Mouse (Mus musculus): Measurements from ENCODE around the gene Gm20498. TPM values are rescaled to one million over a fixed set of nuclear protein-coding genes. Genes with fewer than 3 reads are reported as not detected.
"Not testable (repeated sequence)": the region's sequence is repeated elsewhere in the genome, so short reads cannot be mapped to it uniquely, and the experiment has no call there.

Gene Gm20498
- total RNA-seq (2021) (10 to 100 TPM; 25.9 to 40.9 TPM), polyA plus RNA-seq (2012; rRNA removed) (2.4 and 5.1 TPM in 2 replicates)
- long read RNA-seq, partial matches to known transcripts: 0 of 7 reads
- long read RNA-seq, other reads (novel, unspliced or antisense): 6 of 7 reads

DNA sequence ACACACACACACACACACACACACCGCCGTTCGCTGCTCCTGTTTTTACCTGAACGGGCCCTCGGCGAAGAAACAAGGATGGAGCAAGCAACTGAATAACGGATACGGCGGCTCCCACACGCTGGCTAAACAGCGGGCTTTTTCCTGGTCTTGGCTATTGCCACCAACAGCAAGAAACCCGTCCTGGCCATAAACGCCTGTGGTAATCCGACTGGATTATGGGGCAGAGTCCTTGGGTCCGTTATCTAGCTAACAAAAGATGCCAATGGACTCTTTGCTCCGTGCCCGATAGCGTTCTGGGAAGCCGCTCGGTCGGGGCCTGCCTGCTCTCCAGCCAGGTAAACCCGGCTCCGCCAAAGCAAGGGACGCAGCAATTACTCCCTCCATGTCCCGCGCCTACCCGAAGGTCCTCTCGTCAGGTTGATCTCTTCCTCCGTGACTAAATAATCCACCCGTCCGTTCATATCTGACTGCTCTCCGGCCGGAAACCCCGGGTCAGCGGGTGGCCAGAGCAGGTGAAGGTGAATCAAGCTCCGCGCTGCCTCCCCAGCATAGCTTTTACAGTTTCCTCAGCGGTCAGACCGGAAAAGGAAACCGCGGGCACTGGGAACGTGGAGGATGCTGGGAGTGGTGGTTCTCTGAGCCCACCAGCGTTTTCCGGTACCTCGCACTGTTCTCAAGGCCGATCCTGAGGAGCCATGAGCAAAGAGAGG, at the start of gene Gm20498, which contains the start of gene Synj2bp:
TSS of gene Gm20498 (minus strand) at position 590 of the 713 bp plus-strand sequence.
TSS of gene Synj2bp (minus strand) at position 596 of the 713 bp plus-strand sequence.
- peak; percentile 91 for DNase-seq

DNA sequence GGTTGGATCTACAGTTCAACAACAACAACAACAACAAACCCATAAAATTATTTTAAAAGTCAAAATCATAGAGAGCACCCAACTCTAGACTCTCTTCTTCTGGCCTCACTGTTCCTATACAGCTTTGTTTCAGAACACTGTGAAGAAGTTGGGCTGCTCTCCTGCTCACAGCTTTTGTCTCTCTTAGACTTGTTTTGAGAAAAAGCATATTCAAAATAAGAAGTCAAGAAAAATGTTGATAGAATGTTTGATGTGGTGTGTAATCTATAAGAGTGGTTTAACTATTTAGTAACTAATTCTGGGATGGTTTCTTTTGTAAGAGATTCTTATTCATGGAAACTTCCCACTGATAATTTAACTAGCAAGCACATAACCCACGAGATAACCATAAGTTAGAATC, 35.7 kb upstream of the Gm20498 start, which contains the start of gene Adam21:
TSS of gene Adam21 (minus strand) at position 101 of the 400 bp plus-strand sequence.
- DNase-seq: no peak

DNA sequence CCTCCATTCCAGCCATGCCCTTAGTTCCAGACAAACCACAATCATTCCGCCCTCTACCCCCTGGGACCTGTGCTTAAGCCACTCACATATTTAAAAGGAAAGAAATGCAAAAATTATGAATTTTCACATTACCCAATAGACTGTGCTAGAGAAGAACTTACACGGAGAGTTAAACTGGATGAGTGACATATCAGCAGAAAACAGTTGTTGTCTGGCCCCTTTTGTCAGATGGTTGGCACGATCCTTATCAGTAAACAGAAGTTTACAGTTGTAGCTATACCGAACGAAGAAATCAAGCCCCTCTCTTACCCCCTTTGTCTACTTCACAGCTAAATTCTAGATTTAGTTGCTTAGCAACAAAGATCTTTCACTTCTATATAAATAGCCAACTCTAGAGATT, 35.2 kb upstream of the Gm20498 start:
- no peak for DNase-seq

DNA sequence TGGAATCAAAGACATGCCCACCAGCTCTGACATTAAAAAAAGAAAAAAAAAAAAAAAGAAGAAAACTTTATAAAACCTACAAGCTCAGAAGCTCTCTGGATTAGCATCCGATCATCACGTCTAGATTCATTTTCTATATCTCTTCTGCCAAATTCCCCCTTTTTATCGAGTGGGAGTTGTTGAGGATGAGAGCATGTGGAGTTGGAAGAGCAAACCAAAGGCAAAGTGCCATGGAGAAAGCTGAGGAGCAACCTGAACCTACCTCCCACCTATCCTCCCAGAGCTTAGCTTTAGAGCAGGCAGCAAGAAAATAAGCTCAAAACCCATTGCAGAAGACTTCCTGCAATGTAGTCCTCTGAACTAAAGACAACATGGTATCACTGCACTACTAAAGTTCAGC, 31.5 kb upstream of the Gm20498 start:
- DNase-seq: no peak

DNA sequence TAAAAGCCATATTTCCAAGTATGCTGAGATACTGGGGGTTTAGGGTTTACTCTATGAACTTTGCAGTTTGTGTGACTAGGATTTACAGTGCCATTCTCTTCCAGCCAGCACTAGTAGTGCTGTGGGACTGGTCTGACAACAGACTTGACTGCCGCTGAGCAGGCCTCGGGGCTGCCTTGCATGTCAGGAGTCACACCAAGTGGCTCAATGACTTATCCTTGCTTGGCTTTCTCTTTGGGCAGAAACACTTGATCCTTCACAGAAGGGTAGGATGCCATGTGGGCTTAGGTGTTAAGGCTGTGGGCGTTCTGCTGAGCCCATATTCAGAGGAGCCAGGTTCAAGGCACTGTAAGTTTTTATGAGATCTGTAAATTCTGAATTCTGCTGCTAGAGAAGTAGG, 16.6 kb upstream of the Gm20498 start:
- no peak for DNase-seq

DNA sequence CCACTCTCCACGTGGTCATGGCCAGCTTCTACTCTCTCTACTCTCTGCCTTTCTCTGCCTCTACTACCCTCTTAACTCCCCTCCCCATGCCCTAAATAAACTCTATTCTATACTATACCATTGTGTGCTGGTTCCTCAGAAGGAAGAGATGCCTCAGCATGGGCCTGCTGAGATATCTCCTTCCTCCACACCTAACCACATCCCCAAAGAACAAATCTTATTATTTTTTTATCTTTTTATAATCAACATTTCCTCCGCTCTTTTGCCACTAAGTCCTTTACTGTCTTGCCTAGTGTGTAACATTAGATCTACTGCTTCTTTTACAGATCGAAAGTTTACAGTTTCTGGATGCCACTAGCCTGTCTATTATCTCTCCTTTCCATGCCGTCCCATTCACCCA, 14.5 kb upstream of the Gm20498 start:
- no peak for DNase-seq

DNA sequence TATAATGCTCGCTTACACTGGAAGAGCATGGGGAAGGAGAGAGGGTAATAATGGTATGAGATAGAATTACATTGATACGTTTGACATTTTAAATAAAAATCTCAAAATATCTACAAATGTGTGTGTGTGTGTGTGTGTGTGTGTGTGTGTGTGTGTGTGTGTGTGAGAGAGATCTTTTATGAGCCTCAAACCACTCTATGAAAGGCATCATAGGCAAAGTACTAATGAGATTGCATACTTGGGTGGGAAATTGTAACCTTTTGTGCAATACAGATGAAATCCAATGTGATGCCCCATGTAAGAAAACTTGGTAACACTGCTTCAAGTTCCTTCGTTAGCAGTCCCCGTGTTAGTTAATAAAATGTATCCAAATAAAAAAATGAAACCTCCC, 319 bp upstream of the Gm20498 start:
- DNase-seq: no peak

DNA sequence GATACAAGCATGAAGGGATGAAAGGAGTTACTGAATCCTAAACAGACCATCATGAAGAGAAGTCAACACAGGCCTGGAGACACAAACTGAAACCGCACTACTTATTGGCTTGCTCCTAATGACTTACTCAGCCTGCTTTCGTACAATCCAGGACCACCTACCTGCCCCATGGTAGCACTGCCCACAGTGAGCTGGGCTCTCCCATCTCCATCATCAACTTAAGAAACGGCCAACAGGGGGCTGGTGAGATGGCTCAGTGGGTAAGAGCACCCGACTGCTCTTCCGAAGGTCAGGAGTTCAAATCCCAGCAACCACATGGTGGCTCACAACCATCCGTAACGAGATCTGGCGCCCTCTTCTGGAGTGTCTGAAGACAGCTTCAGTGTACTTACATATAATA, 2.1 kb downstream of the Gm20498 start:
- DNase-seq: not testable (repeated sequence)

DNA sequence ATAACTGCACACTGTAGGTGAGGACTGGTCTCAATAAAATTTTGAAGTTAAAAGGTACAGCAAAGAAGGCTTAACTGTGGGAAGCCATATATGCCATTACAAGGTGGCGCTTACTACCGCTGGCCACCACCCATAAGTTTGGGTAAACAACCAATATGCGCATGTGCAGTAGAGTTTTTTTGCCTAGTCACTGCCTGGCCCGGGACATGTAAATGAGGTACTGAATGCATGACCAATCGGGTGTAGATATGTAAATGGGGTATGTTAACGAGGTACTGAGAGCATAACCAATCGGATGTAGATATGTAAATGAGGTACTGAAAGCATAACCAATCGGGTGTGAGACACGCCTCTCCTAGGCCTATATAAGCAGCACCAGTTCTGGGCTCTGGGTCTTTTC, 35.8 kb downstream of the Gm20498 start:
- DNase-seq: not testable (repeated sequence)

DNA sequence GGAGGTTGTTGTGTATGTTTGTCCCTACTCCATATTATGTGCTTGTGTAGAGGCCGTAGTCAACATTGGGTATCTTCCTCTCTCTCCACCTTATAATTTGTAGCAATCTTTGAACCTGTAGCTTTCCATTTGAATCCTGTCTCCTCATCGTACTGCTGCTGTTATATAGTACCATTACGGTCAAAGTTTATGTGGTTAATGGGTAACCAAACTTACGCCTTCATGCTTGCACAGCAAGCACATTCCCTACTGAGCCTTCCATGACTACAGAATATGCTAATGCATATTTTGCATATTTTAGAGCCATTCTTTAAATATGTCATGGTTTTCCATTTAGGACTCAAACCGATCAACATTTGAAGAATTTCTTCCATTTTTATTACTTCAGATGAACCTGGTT, 42.2 kb downstream of the Gm20498 start:
- DNase-seq: no peak

DNA sequence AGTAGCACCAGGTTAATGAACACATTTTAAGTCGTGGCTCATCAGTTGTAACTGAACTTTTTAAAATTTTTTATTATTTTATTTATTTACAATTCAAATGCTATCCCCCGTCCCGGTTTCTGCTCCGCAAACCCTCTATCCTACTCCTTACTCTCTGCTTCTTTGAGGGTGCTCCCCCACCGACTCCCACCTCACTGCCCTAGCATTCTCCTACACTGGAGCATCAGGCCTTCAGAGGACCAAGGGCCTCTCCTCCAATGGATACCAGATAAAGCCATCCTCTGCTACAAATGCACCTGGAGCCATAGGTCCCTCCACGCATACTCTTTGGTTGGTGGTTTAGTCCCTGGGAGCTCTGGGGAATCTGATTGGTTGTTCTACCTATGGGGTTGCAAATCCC, 47.4 kb downstream of the Gm20498 start:
- DNase-seq: no peak

DNA sequence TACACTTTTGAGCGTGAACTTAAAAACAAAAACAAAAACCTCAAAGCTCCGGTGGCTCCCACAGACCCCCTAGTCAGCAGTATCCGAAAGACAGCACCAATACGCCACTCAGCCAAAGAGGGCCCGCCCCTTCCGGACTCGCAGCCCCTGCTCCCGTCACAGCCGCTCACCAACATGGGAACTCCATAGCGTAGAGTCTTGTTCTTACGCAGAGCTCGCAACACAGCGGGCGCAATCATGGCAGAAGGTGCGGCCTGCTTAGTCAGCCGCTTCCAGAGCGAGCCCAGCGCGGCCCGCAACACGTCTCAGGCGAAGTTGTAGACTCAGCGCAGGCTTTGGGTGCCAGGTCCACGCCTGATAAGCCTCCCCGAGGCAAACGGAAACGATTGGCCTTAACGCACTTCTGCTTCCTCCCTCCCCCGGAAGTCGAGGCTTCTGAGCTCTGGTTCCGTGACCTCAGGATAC, 47.9 kb downstream of the Gm20498 start, which contains the start of gene Cox16:
TSS of gene Cox16 (minus strand) at position 401 of the 465 bp plus-strand sequence.
- peak; percentile 94 for DNase-seq

DNA sequence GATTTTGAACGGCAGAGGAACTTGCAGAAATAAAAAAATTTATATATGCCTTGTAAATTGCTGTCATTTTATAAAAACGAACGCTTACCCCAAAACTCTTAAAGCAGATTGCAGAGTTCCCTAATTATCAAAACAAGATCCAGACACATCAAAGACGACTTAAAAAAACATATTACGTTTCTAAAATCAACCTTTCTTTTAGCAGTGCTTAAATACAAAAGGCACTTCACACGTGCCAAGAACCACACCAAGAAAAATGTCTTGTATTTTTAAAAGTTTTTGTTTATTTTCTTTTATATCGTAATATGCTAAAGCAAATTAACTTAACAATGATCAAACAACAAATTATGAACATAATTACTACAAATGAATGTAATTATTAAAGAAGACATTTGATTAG, 48.5 kb downstream of the Gm20498 start:
- no peak for DNase-seq

DNA sequence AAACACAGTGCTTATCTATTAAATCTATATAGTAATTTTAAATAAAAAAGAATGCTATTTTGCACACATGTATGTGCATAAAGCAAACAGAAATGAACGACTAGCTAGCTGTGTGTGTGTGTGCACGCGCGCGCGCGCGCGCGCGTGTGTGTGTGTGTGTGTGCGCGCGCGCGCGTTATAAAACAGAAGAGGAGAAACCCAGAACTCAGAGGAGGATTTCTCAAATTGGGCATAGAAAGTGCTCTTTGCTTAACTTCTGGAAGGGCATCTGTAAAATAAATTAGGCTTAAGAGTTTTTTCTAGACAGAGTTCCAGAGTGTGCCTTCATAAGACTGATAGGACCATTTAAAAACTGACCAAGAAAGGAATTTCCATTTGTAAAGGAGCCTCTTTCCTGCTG, 49.0 kb downstream of the Gm20498 start:
- no peak for DNase-seq

DNA sequence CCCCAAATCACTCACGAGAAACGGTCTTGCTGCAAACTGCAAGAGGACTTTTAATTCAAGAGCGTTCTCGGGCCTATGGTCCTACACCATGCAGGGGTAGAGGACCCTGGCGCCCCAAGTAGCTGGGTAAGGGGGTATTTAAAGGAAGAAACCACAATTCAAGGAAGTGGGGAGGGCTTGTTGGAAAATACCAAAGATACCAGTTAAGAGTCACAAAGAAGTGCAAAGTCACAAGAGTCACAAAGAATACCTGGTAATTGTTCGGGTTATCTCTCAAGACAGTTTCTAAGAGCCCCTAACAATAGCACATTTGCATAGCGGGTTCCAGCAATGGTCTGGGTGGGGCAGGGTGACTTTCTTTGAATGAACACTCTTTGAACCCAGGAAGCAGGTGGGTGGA, 73.7 kb downstream of the Gm20498 start:
- not testable (repeated sequence) for DNase-seq

DNA sequence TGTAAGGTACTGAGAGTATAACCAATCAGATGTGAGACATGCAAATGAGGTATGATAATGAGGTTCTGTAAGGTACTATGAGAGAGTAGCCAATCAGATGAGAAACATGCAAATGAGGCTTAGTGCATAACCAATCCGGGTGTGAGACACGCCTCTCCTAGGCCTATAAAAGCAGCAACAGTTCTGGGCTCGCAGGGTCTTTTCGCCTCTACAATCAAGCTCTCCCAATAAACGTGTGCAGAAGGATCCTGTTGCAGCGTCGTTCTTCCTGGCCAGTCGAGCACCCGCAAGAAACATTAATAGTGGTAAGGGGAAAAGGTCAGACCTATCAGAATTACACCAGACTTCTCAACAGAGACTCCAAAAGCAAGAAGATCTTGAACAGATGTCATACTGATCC, 93.7 kb downstream of the Gm20498 start:
- DNase-seq: not testable (repeated sequence)

DNA sequence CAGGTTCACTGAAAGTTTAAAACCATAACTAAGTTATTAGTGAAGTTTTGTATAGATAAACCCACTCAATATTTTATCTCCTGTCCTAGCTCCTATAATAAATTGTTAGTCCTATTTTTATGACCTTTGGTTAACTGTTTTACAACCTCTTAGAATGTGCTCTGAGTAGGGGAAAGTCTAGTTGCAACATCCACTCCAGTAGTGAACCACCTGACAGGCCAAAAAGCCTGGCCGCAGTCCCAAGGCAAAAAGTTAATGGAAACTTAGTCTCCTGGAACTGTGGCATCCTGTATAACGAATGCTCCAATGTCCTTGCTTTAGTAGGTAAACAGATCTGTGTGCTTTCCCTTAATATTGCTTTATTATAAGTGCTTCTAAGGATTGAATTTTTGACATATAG, 97.9 kb downstream of the Gm20498 start:
- peak; percentile 21 for DNase-seq

DNA sequence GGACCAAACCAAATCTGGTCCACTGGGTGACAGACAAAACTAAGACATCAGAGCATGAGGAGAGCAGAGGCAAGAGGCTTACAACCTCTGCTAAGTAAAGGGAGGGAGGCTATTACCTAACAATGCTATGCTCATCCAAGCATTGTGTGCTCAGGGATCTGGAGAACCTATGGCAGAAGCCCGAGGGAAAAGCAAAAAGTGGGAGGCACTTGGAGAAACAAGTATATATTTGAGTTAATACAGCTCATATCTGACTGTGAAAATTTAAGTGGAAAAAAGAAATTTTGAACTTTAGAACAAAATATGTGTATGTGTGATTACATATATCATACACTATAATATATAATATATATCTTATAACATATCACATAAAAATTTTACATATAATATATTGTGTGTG, 110.9 kb downstream of the Gm20498 start, which contains the start of gene Adam4:
TSS of gene Adam4 (minus strand) at position 101 of the 400 bp plus-strand sequence.
- DNase-seq: no peak

DNA sequence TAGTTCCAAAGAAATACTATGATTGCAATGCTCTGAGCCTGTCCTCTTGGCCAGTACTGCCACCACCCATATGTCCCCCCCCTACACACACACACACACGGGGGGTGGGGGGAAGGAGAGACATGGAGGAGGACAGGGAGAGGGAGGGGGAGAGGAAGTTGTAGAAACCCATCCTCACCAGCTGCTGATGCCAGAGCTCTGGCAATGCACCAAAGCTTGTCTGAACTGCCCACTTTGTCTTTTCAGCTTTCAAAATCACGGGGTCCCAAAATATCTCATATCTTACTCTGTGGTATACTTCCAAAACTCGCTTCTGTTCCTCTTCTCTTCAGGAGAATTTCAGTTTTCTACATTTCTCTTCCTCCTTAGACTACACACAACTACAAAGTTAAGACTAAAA, 119.5 kb downstream of the Gm20498 start:
- no peak for DNase-seq

DNA sequence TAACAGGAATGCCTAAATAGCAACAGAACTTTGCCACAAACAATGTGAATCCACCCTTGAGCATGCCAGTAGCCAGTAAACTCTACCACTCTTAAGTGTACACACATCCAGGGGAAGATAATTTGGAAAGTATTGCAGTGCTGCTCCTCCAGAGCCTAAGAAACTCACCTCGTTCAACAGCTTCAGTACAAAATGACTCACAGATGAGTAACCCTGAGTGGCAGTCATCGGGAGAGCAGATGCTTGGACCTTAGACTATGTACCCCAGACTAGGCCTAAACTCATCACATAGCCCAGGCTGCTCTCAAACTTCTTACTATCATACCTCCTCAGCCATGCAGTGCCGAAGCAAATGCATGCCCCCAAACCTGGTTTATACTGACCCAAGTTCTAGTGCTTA, 123.7 kb downstream of the Gm20498 start:
- no peak for DNase-seq

DNA sequence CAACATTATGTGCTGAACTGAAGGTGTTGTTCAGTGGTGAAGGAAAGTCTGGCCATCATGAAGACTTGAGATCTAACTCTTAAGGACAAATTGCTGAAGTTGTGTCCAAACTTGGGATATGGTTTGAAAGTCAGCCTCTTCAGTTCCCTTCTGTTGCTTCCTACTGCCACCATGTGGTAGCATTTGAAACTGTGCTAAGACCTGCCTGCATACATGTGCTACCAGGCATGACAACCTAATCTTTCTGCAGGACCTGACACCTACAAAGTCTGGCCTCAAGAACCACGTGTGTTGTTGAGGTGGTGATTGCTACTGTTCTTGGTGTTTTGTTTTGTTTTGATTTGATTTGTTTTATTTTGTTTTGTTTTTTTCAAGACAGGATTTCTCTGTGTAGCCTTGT, 130.5 kb downstream of the Gm20498 start:
- DNase-seq: peak; percentile 67

DNA sequence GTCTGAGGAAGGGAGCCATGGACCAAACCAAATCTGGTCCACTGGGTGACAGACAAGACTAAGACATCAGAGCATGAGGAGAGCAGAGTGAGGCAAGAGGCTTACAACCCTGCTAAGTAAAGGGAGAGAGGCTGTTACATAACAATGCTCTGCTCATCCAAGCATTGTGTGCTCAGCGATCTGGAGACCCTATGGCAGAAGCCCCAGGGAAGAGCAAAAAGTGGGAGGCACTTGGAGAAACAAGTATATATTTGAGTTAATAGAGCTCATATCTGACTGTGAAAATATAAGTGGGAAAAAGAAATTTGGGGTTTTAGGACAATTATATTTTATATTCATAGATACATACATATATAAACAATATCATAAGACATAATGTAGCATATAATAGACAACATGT, 153.3 kb downstream of the Gm20498 start, which contains the start of gene Gm4787:
TSS of gene Gm4787 (minus strand) at position 101 of the 400 bp plus-strand sequence.
- DNase-seq: not testable (repeated sequence)

DNA sequence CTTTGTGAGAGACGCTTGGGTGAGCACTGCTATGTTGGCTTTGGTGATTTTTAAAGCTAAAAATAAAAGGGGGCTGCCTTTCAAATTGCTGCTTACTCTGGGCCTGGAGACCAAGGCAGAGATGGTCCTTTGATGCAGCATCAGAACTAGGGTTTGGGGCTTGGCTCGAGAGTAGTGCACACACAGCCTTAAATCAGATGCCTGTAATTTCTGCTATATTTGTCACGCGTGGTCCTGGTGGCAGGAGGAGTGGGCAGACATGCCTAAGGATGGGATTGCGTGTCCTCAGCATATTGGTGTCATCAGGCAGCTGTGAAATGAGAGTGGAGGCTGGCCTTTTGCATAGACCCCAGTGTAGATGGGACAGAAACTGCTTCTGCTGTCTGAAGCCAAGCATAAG, 198.9 kb downstream of the Gm20498 start:
- DNase-seq: no peak
